Mouse (Mus musculus) bone marrow macrophage, adult 2 months (primary cell): ENCODE data around the gene Pla2g1b. TPM values are rescaled to one million over a fixed set of nuclear protein-coding genes. Genes with fewer than 3 reads are reported as not detected.
"Not testable (repeated sequence)": the region's sequence is repeated elsewhere in the genome, so short reads cannot be mapped to it uniquely, and the experiment has no call there.

Experiments
- H3K27ac ChIP-seq: 2 replicates; pipeline ENCODE4 v1.5.1; 2012; ENCODE audit warnings: low read depth, low read length; ENCODE audit not compliant: insufficient read depth
- H3K4me1 ChIP-seq: 2 replicates; pipeline ENCODE4 v1.6.1; 2012; ENCODE audit warnings: low read length; ENCODE audit not compliant: control insufficient read depth, insufficient read depth
- H3K4me3 ChIP-seq: 2 replicates; pipeline ENCODE4 v1.5.1; 2012; ENCODE audit warnings: mild to moderate bottlenecking, low read length, moderate library complexity; ENCODE audit not compliant: insufficient read depth
- CTCF ChIP-seq: IDR thresholded peaks from 2 replicates; pipeline ENCODE4 v1.5.1; 2012; ENCODE audit warnings: low read depth, mild to moderate bottlenecking, low read length, moderate library complexity
- POLR2A ChIP-seq: IDR thresholded peaks from 2 replicates; pipeline ENCODE4 v1.6.1; 2012; ENCODE audit warnings: mild to moderate bottlenecking, low read depth, low read length, borderline replicate concordance
- polyA plus RNA-seq: library from polyadenylated mRNA; stranded (reverse); fragments of >200 nt; gene quantifications from 2 replicates; pipeline ENCODE4 v1.2.4, GENCODE M21; 2012; ENCODE audit not compliant: missing spikeins, insufficient read depth, insufficient read length

Gene Pla2g1b
- polyA plus RNA-seq, 1 experiment, result not detected

GRCm38 (mm10) chr5:115492711-115493335 lies 26.8 kb downstream of the Pla2g1b start:
- Histone ChIP-seq H3K4me1 (peaks cover 15% of the 10 kb centered on the region), H3K4me3 (no peak overlapping the region), H3K27ac (no peak overlapping the region)
- TF ChIP-seq CTCF (no peak; the same call in 1 of the 2 replicates), POLR2A (no peak)

- H3K4me3 ChIP-seq, result no peak overlapping the region
- H3K27ac ChIP-seq, result no peak overlapping the region
- TF ChIP-seq POLR2A (no peak), CTCF (no peak)
- peaks cover 11% of the 10 kb centered on the region for H3K4me1 ChIP-seq
Observed at GRCm38 (mm10) chr5:115493441-115493840, 27.4 kb downstream of the Pla2g1b start.

GRCm38 (mm10) chr5:115495618-115496017 lies 29.6 kb downstream of the Pla2g1b start:
- not testable (repeated sequence) for H3K4me3 ChIP-seq, H3K27ac ChIP-seq
- peaks cover 12% of the 10 kb centered on the region for H3K4me1 ChIP-seq

- TF ChIP-seq CTCF (no peak), POLR2A (no peak)
- no peak overlapping the region for H3K27ac ChIP-seq
- no peak overlapping the region for H3K4me3 ChIP-seq
- H3K4me1 ChIP-seq, result peaks cover 16% of the 10 kb centered on the region
Observed at GRCm38 (mm10) chr5:115497033-115497432, 31.0 kb downstream of the Pla2g1b start.

GRCm38 (mm10) chr5:115498307-115499240 lies 32.5 kb downstream of the Pla2g1b start:
- H3K4me3 ChIP-seq, result no peak overlapping the region
- TF ChIP-seq CTCF, result no peak
- no peak for TF ChIP-seq POLR2A
- H3K4me1 ChIP-seq, result peaks cover 10% of the 10 kb centered on the region
- no peak overlapping the region for H3K27ac ChIP-seq

- peak overlapping the region; percentile 79 for H3K27ac ChIP-seq
- no peak overlapping the region for H3K4me3 ChIP-seq
Observed at GRCm38 (mm10) chr5:115500383-115500935, 34.4 kb downstream of the Pla2g1b start.

GRCm38 (mm10) chr5:115503035-115503434 lies 37.0 kb downstream of the Pla2g1b start:
- H3K4me1 ChIP-seq, result peaks cover 10% of the 10 kb centered on the region
- no peak for TF ChIP-seq POLR2A
- no peak overlapping the region for H3K4me3 ChIP-seq
- no peak overlapping the region for H3K27ac ChIP-seq

More at GRCm38 (mm10) chr5:115500383-115500935, 34.4 kb downstream of the Pla2g1b start:
- TF ChIP-seq POLR2A (no peak), CTCF (no peak)
- H3K4me1 ChIP-seq, result peaks cover 10% of the 10 kb centered on the region

- not testable (repeated sequence) for H3K4me3 ChIP-seq, H3K27ac ChIP-seq
- peaks cover 19% of the 10 kb centered on the region for H3K4me1 ChIP-seq
Observed at GRCm38 (mm10) chr5:115505617-115506016, 39.6 kb downstream of the Pla2g1b start.

GRCm38 (mm10) chr5:115506454-115507201 lies 40.6 kb downstream of the Pla2g1b start, which contains the start of gene Pxn:
Pxn (plus strand) TSS chr5:115506676.
- no peak; the same call in 1 of the 2 replicates for TF ChIP-seq POLR2A
- TF ChIP-seq CTCF, result peak; percentile 44

More at GRCm38 (mm10) chr5:115506454-115507201, 40.6 kb downstream of the Pla2g1b start, which contains the start of gene Pxn:
- H3K27ac ChIP-seq, result peak within 1 kb of the TSS; percentile 42
- H3K4me3 ChIP-seq, result peak within 1 kb of the TSS; percentile 97
- peaks cover 22% of the 10 kb centered on the region for H3K4me1 ChIP-seq
